Mouse (Mus musculus) liver, embryonic 14.5 days (tissue): ENCODE data around the gene 4930404N11Rik. TPM values are rescaled to one million over a fixed set of nuclear protein-coding genes. Genes with fewer than 3 reads are reported as not detected.

Source experiments
- ATAC-seq: fragments of 200-750 bp; cut with Nextera tagmentation; 2 replicates; pipeline ENCODE4 v1.8.0; 2017; ENCODE audit warnings: moderate number of reproducible peaks, mild to moderate bottlenecking, moderate library complexity; ENCODE audit not compliant: insufficient read depth
- DNase-seq, 3 experiments: peaks; one replicate each; pipeline ENCODE4 v3.0.0-alpha.2; 2012 to 2013; ENCODE audit warnings: low read depth in 3 of 3, low spot score in 3 of 3
- H3K27ac ChIP-seq: fragments of 300-500 bp; sonication (generic); 2 replicates; pipeline ENCODE4 v1.5.1; 2014; ENCODE audit warnings: moderate library complexity, mild to moderate bottlenecking, control low read depth, inconsistent platforms
- H3K27me3 ChIP-seq: fragments of 300-500 bp; sonication (generic); 2 replicates; pipeline ENCODE4 v1.6.1; 2014; ENCODE audit warnings: mild to moderate bottlenecking, low read length, moderate library complexity; ENCODE audit not compliant: control insufficient read depth, insufficient read depth
- H3K36me3 ChIP-seq: fragments of 300-500 bp; sonication (generic); replicated peaks from 2 replicates; pipeline ENCODE4 v1.6.1; 2014; ENCODE audit warnings: low read depth; ENCODE audit not compliant: control insufficient read depth, insufficient read depth
- H3K4me1 ChIP-seq, 2 experiments: fragments of 200-500 bp in 1 of 2; fragments of 300-500 bp in 1 of 2; sonication (generic) in 1 of 2; replicated peaks; 2 replicates each; pipeline ENCODE4 v1.6.1; 2012 to 2014; ENCODE audit warnings: antibody characterized with exemption in 1 of 2, inconsistent platforms in 1 of 2, low read length in 1 of 2; ENCODE audit not compliant: control insufficient read depth in 2 of 2, insufficient read depth in 2 of 2
- H3K4me2 ChIP-seq: fragments of 300-500 bp; sonication (generic); 2 replicates; pipeline ENCODE4 v1.6.1; 2014; ENCODE audit warnings: low read depth, mild to moderate bottlenecking, control low read depth, moderate library complexity
- H3K4me3 ChIP-seq, 2 experiments: fragments of 200-500 bp in 1 of 2; fragments of 300-500 bp in 1 of 2; sonication (generic) in 1 of 2; 2 replicates each; pipeline ENCODE4 v1.5.1; 2012 to 2014; ENCODE audit warnings: low read depth in 2 of 2, low read length in 2 of 2, mild to moderate bottlenecking in 2 of 2, control low read depth in 1 of 2, inconsistent platforms in 1 of 2, moderate library complexity in 1 of 2; ENCODE audit not compliant: insufficient read depth in 1 of 2
- H3K9ac ChIP-seq: fragments of 300-500 bp; sonication (generic); replicated peaks from 2 replicates; pipeline ENCODE4 v1.6.1; 2014; ENCODE audit warnings: mild to moderate bottlenecking, control low read depth, moderate library complexity
- H3K9me3 ChIP-seq: fragments of 300-500 bp; sonication (generic); 2 replicates; pipeline ENCODE4 v1.6.1; 2016; ENCODE audit warnings: low read length, mixed read lengths; ENCODE audit not compliant: control insufficient read depth
- CTCF ChIP-seq: IDR thresholded peaks from 2 replicates; pipeline ENCODE4 v1.5.1; 2016; ENCODE audit warnings: antibody characterized with exemption, low read depth, control low read depth
- EP300 ChIP-seq: IDR thresholded peaks from 2 replicates; pipeline ENCODE4 v1.6.1; 2016; ENCODE audit warnings: antibody characterized with exemption, low read depth
- WGBS: fragments of 180-500 bp; shearing (Covaris S2); extraction: QIAGEN DNeasy Blood & Tissue Kit; methylation state at CpG from one replicate; pipeline ENCODE4 v1.1.7; 2014; ENCODE audit not compliant: insufficient replicate concordance; 5-methylcytosine and 5-hydroxymethylcytosine counted together
- polyA plus RNA-seq, 2 experiments: library from polyadenylated mRNA; depleted of rRNA in 1 of 2; stranded (reverse) in 1 of 2; unstranded in 1 of 2; fragments of >200 nt; fragmentation: Nextera tagmentation in 1 of 2; extraction: Ambion mirVana in 1 of 2; gene quantifications; 2 replicates each; pipeline versions ENCODE4 v1.2.1 to v1.2.3; 2012 to 2014

The 4930404N11Rik gene
- polyA plus RNA-seq, 2 experiments, result 0.55 to 0.60 TPM

DNA sequence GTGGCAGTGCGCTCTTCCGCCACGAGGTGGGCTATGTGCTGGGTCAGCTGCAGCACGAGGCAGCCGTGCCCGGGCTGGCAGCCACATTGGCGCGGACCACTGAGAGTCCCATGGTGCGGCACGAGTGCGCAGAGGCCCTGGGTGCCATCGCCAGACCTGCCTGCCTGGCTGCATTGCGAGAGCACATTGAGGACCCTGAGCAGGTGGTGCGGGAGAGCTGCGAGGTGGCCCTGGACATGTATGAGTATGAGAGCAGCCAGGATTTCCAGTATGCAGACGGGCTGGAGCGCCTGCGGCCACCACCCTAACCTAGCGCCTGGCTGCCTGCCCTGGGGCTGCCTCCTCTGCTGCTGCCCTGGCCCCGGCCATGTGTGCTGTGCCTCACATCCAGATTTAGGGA is 22.1 kb upstream of the 4930404N11Rik start:
- ATAC-seq, result no peak
- DNase-seq, result no peak
- H3K4me3 ChIP-seq, result no peak overlapping the region
- H3K9me3 ChIP-seq, result no peaks in the 10 kb centered on the region
- TF ChIP-seq EP300, result no peak
- no peak for TF ChIP-seq CTCF
- H3K4me2 ChIP-seq, result no peak overlapping the region
- no peak overlapping the region for H3K27ac ChIP-seq
- peaks cover 11% of the 10 kb centered on the region for H3K36me3 ChIP-seq
- no peak overlapping the region for H3K9ac ChIP-seq
- WGBS, result 84% methylated on average over 20 of the region's 20 CpGs
- H3K4me1 ChIP-seq, result peaks cover 13% of the 10 kb centered on the region in 2 experiments
- H3K27me3 ChIP-seq, result no peaks in the 10 kb centered on the region

- WGBS, result 62% methylated on average over 22 of the region's 22 CpGs
- H3K27me3 ChIP-seq, result no peaks in the 10 kb centered on the region
- H3K4me3 ChIP-seq, result peak overlapping the region; percentile 87 to 98; a peak in 3 of 4 replicates
- H3K36me3 ChIP-seq, result peaks cover 11% of the 10 kb centered on the region
- DNase-seq, result no peak
- peaks cover 30 to 32% of the 10 kb centered on the region in 2 experiments for H3K4me1 ChIP-seq
- H3K9ac ChIP-seq, result peak overlapping the region; percentile 92; the same call in 1 of the 2 replicates
- TF ChIP-seq CTCF, result no peak
- TF ChIP-seq EP300, result no peak
- peak overlapping the region; percentile 93 for H3K4me2 ChIP-seq
- no peak for ATAC-seq
- H3K27ac ChIP-seq, result no peak overlapping the region
- no peaks in the 10 kb centered on the region for H3K9me3 ChIP-seq
These were observed 20.1 kb upstream of the 4930404N11Rik start for GRCm38 (mm10) chr10:81385603-81386306.

DNA sequence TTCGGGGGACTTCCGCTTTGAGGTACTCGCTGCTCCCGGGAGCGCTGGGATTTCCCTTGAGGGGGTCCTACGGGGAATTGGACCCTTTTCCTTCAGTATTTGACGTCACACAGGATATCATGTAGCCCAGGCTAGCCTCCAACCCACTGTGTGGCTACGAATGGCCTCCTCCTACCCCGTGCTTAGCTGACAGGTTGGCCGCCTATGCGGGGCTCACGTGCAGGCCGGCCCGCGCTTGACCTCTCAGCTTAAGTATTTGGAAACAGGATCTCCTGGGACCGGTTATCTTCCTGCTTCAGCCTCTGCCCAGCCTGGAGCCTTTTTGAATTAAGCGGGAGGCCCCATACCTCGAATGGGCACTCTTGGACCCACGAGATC is 19.0 kb upstream of the 4930404N11Rik start:
- peak overlapping the region; percentile 93 for H3K4me2 ChIP-seq
- peaks cover 11% of the 10 kb centered on the region for H3K36me3 ChIP-seq
- peak overlapping the region; percentile 97 for H3K27ac ChIP-seq
- H3K9me3 ChIP-seq, result no peaks in the 10 kb centered on the region
- peak overlapping the region; percentile 87 to 98 for H3K4me3 ChIP-seq
- peak overlapping the region; percentile 92 for H3K9ac ChIP-seq
- TF ChIP-seq CTCF (no peak), EP300 (no peak)
- DNase-seq (no peak), ATAC-seq (no peak; the same call in 1 of the 2 replicates)
- H3K27me3 ChIP-seq, result no peaks in the 10 kb centered on the region
- under 1% methylated on average over 19 of the region's 19 CpGs for WGBS
- H3K4me1 ChIP-seq, result peaks cover 42 to 44% of the 10 kb centered on the region in 2 experiments

- peak within 1 kb of the TSS; percentile 97 for H3K27ac ChIP-seq
- peak within 1 kb of the TSS; percentile 93 for H3K4me2 ChIP-seq
- peak; percentile 78 for ATAC-seq
- H3K4me1 ChIP-seq, result peaks cover 47 to 50% of the 10 kb centered on the region in 2 experiments
- TF ChIP-seq CTCF (peak; percentile 20; the same call in 1 of the 2 replicates), EP300 (no peak)
- H3K9ac ChIP-seq, result peak within 1 kb of the TSS; percentile 92
- 4% methylated on average over 50 of the region's 54 CpGs for WGBS
- H3K9me3 ChIP-seq, result no peaks in the 10 kb centered on the region
- H3K27me3 ChIP-seq, result no peaks in the 10 kb centered on the region
- H3K36me3 ChIP-seq, result peaks cover 11% of the 10 kb centered on the region
- DNase-seq, result peak; percentile 98
- H3K4me3 ChIP-seq, result peak within 1 kb of the TSS; percentile 87 to 98
These were observed 18.4 kb upstream of the 4930404N11Rik start, which contains the start of the genes Dohh and Gm48551 for GRCm38 (mm10) chr10:81383802-81384604. Gene Dohh, plus strand, starts transcription at chr10:81384428. Gene Gm48551, plus strand, starts transcription at chr10:81384466.

DNA sequence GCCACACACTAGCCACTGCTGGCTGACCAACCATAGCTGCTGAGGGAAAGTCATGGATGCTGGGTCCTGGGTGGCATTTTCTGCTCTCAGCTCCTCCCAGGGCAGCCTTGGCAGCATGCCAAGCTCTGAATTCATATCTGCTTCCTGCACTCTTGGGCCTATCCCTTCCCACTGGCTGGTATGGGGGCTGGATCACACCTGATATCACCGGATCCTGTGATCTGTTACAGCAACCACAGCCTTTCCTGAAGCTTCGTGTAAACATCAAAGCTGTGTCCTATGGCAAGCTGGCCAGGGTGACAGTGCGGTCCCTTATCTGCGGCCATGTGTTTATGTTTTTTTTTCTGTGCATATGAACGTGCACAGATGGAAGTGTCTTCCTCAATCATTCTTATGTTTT is 16.4 kb upstream of the 4930404N11Rik start:
- peak overlapping the region; percentile 97 for H3K27ac ChIP-seq
- H3K36me3 ChIP-seq, result peaks cover 6% of the 10 kb centered on the region
- H3K4me2 ChIP-seq, result peak overlapping the region; percentile 50
- 9% methylated on average over 5 of the region's 5 CpGs for WGBS
- DNase-seq (peak; percentile 97 to 99 (median 97)), ATAC-seq (peak; percentile 73)
- peak overlapping the region; percentile 72 for H3K9ac ChIP-seq
- H3K9me3 ChIP-seq, result no peaks in the 10 kb centered on the region
- H3K4me3 ChIP-seq, result peak overlapping the region in 1 of 2 experiments; percentile 5; a peak in 1 of 4 replicates
- peaks cover 52 to 55% of the 10 kb centered on the region in 2 experiments for H3K4me1 ChIP-seq
- H3K27me3 ChIP-seq, result no peaks in the 10 kb centered on the region
- TF ChIP-seq CTCF (no peak), EP300 (no peak)
